Mouse (Mus musculus) liver, adult 2 months (tissue): Measurements from ENCODE around the gene Ace.

ENCODE experiments used
- CTCF ChIP-seq: fragments of 200-500 bp; IDR thresholded peaks from 2 replicates; pipeline ENCODE4 v1.5.1; 2011; ENCODE audit warnings: low read depth, low read length, control low read depth
- POLR2A ChIP-seq: fragments of 200-500 bp; IDR thresholded peaks from 2 replicates; pipeline ENCODE4 v1.6.1; 2011; ENCODE audit warnings: low read length, control low read depth; ENCODE audit not compliant: insufficient read depth; ENCODE audit errors: extremely low read depth

DNA sequence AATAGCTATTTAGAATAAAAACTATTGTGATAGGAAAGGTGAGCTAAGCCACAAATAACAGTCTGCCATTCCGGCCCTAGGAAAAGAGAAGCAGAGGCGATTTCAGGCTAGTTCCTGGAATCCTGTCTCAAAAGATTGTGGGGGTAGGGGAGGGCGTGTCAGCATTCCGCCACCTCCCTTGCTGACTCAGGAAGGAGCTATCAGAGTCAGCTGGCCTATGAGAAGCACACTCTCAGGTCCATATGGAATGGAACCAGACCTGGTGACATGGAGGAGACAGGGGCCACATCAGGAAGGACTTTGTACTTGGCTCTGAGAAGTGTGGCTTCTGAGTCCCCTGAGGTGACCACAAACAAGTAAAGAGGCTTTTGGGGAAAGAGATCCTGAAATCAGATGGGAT lies 17.2 kb upstream of the Ace start:
- no peak for TF ChIP-seq CTCF
- no peak for TF ChIP-seq POLR2A
